Mouse (Mus musculus): ENCODE data around the gene Fhl1. TPM values are rescaled to one million over a fixed set of nuclear protein-coding genes. Genes with fewer than 3 reads are reported as not detected.

Gene Fhl1
- 48.0 and 57.4 TPM in 2 replicates for polyA plus RNA-seq (2021; fragmentation: Nextera tagmentation)
- long read RNA-seq, experiment 1, transcript Fhl1-203 (8 exons, 2,770 nt) = minor isoform, 31 of 205 reads
- long read RNA-seq, experiment 1, transcript Fhl1-201 (7 exons, 2,356 nt) = major isoform, 63 of 205 reads
- long read RNA-seq, experiment 1, transcript Fhl1-206 (7 exons, 1,203 nt) = minor isoform, 39 of 205 reads
- long read RNA-seq, experiment 1, partial matches to known transcripts = 5 of 205 reads
- long read RNA-seq, experiment 1, other reads (novel, unspliced or antisense) = 67 of 205 reads
- long read RNA-seq, experiment 2, transcript Fhl1-201 (7 exons, 2,356 nt) = major isoform, 15 of 59 reads
- long read RNA-seq, experiment 2, transcript Fhl1-206 (7 exons, 1,203 nt) = minor isoform, 6 of 59 reads
- long read RNA-seq, experiment 2, partial matches to known transcripts = 30 of 59 reads
- long read RNA-seq, experiment 2, other reads (novel, unspliced or antisense) = 8 of 59 reads

GRCm38 (mm10) chrX:56731306-56732201 is at the start of gene Fhl1:
Gene Fhl1 (plus strand): TSS chrX:56731787.

GRCm38 (mm10) chrX:56821765-56822603 is 90.4 kb downstream of the Fhl1 start, which contains the start of gene Map7d3:
Gene Map7d3 (minus strand): TSS chrX:56822326.

Other genes starting within 250 kb of the Fhl1 start
- not detected in 2 replicates for gene Gm10477, start 207.0 kb upstream of the Fhl1 start, polyA plus RNA-seq (2021; fragmentation: Nextera tagmentation)
- gene Gm648, start 182.2 kb upstream of the Fhl1 start, polyA plus RNA-seq (2021; fragmentation: Nextera tagmentation) = not detected in 2 replicates
- gene Mmgt1, start 133.7 kb upstream of the Fhl1 start, polyA plus RNA-seq (2021; fragmentation: Nextera tagmentation) = 15.2 and 19.2 TPM in 2 replicates
- 14.7 and 19.8 TPM in 2 replicates for gene Slc9a6, start 122.0 kb upstream of the Fhl1 start, polyA plus RNA-seq (2021; fragmentation: Nextera tagmentation)
- gene Map7d3, start 90.5 kb downstream of the Fhl1 start, polyA plus RNA-seq (2021; fragmentation: Nextera tagmentation) = 0.04 TPM in 1 of 2 replicates, not detected in the other
- not detected in 2 replicates for gene Adgrg4, start 138.4 kb downstream of the Fhl1 start, polyA plus RNA-seq (2021; fragmentation: Nextera tagmentation)